Mouse (Mus musculus): ENCODE data around the gene 1700125H20Rik.

- no peak for TF ChIP-seq ZC3H11A (IDR thresholded peaks at IDR 0.05; ENCODE audit: borderline replicate concordance, low read depth, low read length)
- no peak for TF ChIP-seq ZNF384 (IDR thresholded peaks at IDR 0.05; ENCODE audit: low read depth, low read length)
- no peak for TF ChIP-seq MAFK (IDR thresholded peaks at IDR 0.05; ENCODE audit: insufficient read depth, low read depth, low read length)
Observed at GRCm38 (mm10) chr11:85222561-85222960, 52.4 kb downstream of the 1700125H20Rik start.

All from ES-E14 (cell line).